Mouse (Mus musculus): ENCODE measurements around the gene Rufy3. TPM values are rescaled to one million over a fixed set of nuclear protein-coding genes. Genes with fewer than 3 reads are reported as not detected.

The Rufy3 gene
- total and polyA plus RNA-seq, 2 experiments from 2014 or later: 248 to 250 TPM

DNA sequence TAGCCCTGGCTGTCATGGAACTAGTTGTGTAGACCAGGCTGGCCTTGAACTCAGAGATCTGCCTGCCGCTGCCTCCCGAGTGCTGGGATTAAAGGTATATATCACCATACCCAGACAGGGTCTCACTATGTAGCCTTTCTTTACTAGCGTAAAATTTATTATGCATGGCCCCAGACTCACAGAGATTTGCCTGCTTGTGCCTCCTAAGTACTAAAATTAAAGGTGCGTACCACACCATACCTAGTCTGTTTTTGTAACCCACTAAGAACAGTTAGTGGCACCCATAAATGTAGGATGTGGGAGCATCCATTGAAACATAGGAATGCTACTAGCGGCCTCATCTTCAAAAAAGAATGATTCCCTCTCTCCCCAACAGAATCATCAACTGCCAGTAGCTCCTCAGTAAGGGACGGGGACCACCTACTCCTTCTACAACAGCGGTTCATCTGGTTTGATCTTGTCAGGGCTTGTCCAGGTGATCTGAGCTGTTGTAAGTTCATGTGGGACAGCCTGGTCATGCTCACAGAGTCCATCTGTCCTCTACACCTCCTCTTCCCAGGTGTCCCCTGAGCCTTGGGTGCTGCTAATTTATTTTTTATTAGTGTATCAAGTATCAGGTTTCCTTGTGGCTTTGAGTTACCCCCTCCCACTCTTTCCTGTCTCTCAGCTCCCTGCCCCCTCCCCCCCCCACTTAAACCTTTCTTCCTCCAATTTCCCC lies 40.0 kb downstream of the Rufy3 start:
- H3K27ac ChIP-seq (ENCODE audit: low read depth, low read length): no peak overlapping the region
- peaks cover 3% of the 10 kb centered on the region; the same call in 1 of the 2 replicates for H3K36me3 ChIP-seq (ENCODE audit: insufficient read depth, low read length)
- WGBS: 96% methylated on average over 7 of the region's 7 CpGs
- H3K27me3 ChIP-seq (ENCODE audit: insufficient read depth, low read length): no peaks in the 10 kb centered on the region
- no peaks in the 10 kb centered on the region for H3K4me1 ChIP-seq (ENCODE audit: insufficient read depth, low read length)
- no peak overlapping the region for H3K9ac ChIP-seq (replicated peaks; ENCODE audit: low read length, poor library complexity, severe bottlenecking)
- no peak overlapping the region for H3K4me3 ChIP-seq (ENCODE audit: low read depth, low read length)
- H3K9me3 ChIP-seq (ENCODE audit: low read length): no peaks in the 10 kb centered on the region
- TF ChIP-seq CTCF (IDR thresholded peaks at IDR 0.05): no peak
- no peak for ATAC-seq (ENCODE audit: low FRiP score)
- no peak overlapping the region for H3K4me2 ChIP-seq (ENCODE audit: low read depth, low read length, poor library complexity, severe bottlenecking)
- no peak for DNase-seq (ENCODE audit: low spot score)

DNA sequence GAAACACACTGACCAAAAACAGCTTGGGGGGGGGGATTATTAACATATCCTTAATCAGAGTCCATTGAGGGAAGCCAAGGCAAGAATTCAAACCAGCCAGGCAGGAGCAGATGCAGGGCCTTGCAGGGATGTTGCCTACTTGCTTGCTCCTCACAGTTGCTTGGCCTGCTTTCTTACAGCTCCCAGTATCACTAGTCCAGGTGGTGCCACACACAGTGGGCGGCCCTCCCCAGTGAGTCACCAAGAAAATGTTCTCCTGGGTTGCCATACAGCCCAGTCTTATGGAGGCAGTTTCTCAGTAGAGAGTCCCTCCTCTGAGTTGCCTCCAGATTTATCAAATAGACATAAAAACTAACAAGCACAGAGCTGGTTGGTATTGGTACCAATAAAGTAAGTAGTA lies 49.3 kb downstream of the Rufy3 start:
- no peak for TF ChIP-seq CTCF (IDR thresholded peaks at IDR 0.05)
- 100% methylated on average over 1 of the region's 1 CpGs for WGBS

DNA sequence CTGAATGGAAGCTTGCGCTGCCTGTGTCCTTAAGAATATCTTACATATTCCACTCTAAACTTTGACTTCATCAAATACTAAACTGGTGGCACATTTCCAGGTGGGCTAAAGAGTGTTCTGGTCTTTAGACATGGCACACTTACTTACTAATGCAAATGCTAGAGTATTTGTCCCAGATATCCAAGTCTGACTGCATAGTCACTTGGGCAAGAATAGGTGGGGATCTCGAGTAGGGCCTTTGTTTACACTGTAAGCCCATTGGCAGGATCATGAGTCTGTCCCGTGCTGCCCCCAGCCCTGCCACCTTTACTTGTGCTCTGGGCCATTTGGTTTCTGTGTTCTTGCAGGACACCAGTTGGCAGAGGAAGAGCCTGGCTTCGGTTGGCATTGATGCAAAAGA lies 52.1 kb downstream of the Rufy3 start:
- no peaks in the 10 kb centered on the region for H3K4me1 ChIP-seq (ENCODE audit: insufficient read depth, low read length)
- H3K36me3 ChIP-seq (ENCODE audit: insufficient read depth, low read length): peaks cover 32% of the 10 kb centered on the region
- no peak overlapping the region for H3K4me2 ChIP-seq (ENCODE audit: low read depth, low read length, poor library complexity, severe bottlenecking)
- no peak overlapping the region for H3K9ac ChIP-seq (replicated peaks; ENCODE audit: low read length, poor library complexity, severe bottlenecking)
- WGBS: 83% methylated on average over 4 of the region's 4 CpGs
- ATAC-seq (ENCODE audit: low FRiP score) (no peak), DNase-seq (ENCODE audit: low spot score) (no peak)
- TF ChIP-seq CTCF (IDR thresholded peaks at IDR 0.05): no peak
- H3K4me3 ChIP-seq (ENCODE audit: low read depth, low read length): no peak overlapping the region
- H3K27me3 ChIP-seq (ENCODE audit: insufficient read depth, low read length): no peaks in the 10 kb centered on the region
- no peaks in the 10 kb centered on the region for H3K9me3 ChIP-seq (ENCODE audit: low read length)
- no peak overlapping the region for H3K27ac ChIP-seq (ENCODE audit: low read depth, low read length)

More for the DNA sequence above, 49.3 kb downstream of the Rufy3 start:
- Histone ChIP-seq H3K27me3 (ENCODE audit: insufficient read depth, low read length) (no peaks in the 10 kb centered on the region), H3K36me3 (ENCODE audit: insufficient read depth, low read length) (peaks cover 24% of the 10 kb centered on the region), H3K4me1 (ENCODE audit: insufficient read depth, low read length) (no peaks in the 10 kb centered on the region), H3K9me3 (ENCODE audit: low read length) (no peaks in the 10 kb centered on the region), H3K4me2 (ENCODE audit: low read depth, low read length, poor library complexity, severe bottlenecking) (no peak overlapping the region), H3K9ac (replicated peaks; ENCODE audit: low read length, poor library complexity, severe bottlenecking) (no peak overlapping the region), H3K4me3 (ENCODE audit: low read depth, low read length) (no peak overlapping the region), H3K27ac (ENCODE audit: low read depth, low read length) (no peak overlapping the region)
- ATAC-seq (ENCODE audit: low FRiP score): no peak
- DNase-seq (ENCODE audit: low spot score): no peak

DNA sequence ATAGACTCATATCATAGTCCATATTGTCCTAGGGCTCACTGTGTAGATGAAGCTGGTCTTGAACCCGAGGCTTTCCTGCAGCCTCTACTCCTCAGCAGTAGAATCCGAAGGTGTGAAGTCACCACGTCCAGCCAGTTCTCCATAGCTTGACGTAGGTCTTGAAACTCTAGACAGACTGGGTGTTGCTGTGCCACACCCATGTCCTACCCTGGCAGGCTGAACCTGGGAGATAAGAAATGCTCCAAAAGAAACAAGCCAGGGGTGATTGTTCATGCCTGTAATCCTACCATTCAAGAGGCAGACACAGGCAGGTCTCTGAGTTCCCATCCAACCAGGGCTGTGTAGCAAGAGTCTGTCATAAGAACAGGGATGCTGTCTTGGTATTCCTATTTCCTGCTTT lies 62.7 kb downstream of the Rufy3 start:
- no peak for TF ChIP-seq CTCF (IDR thresholded peaks at IDR 0.05)
- Histone ChIP-seq H3K27me3 (ENCODE audit: insufficient read depth, low read length) (no peaks in the 10 kb centered on the region), H3K27ac (ENCODE audit: low read depth, low read length) (no peak overlapping the region), H3K4me3 (ENCODE audit: low read depth, low read length) (no peak overlapping the region), H3K9ac (replicated peaks; ENCODE audit: low read length, poor library complexity, severe bottlenecking) (no peak overlapping the region), H3K4me2 (ENCODE audit: low read depth, low read length, poor library complexity, severe bottlenecking) (no peak overlapping the region), H3K36me3 (ENCODE audit: insufficient read depth, low read length) (peaks cover 32% of the 10 kb centered on the region), H3K4me1 (ENCODE audit: insufficient read depth, low read length) (no peaks in the 10 kb centered on the region), H3K9me3 (ENCODE audit: low read length) (no peaks in the 10 kb centered on the region)
- no peak for ATAC-seq (ENCODE audit: low FRiP score)
- no peak for DNase-seq (ENCODE audit: low spot score)
- WGBS: 97% methylated on average over 4 of the region's 4 CpGs

DNA sequence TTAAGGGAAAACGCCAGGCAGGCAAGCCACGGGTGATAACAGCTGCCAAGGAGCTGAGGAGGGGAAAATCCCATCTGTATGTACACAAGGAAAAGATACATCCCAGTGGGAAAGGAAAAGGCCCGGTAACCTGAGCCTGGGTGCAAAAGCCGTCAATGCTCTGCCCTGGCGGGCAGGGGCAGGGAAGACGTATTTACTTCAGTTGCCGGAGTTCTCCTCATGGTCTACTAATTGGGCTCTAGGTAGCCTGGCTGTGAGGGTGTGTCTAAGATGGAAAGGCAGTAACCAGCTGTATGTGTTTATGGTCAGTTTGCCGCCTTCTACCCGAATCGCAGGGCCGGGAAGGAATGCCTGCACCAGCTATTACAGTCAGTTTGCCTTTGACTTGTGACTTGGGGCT lies 64.3 kb downstream of the Rufy3 start:
- 87% methylated on average over 11 of the region's 11 CpGs for WGBS
- no peak overlapping the region for H3K9ac ChIP-seq (replicated peaks; ENCODE audit: low read length, poor library complexity, severe bottlenecking)
- no peaks in the 10 kb centered on the region for H3K27me3 ChIP-seq (ENCODE audit: insufficient read depth, low read length)
- peaks cover 44% of the 10 kb centered on the region for H3K36me3 ChIP-seq (ENCODE audit: insufficient read depth, low read length)
- H3K4me3 ChIP-seq (ENCODE audit: low read depth, low read length): no peak overlapping the region
- no peaks in the 10 kb centered on the region for H3K4me1 ChIP-seq (ENCODE audit: insufficient read depth, low read length)
- ATAC-seq (ENCODE audit: low FRiP score) (no peak), DNase-seq (ENCODE audit: low spot score) (no peak)
- TF ChIP-seq CTCF (IDR thresholded peaks at IDR 0.05): no peak
- no peaks in the 10 kb centered on the region for H3K9me3 ChIP-seq (ENCODE audit: low read length)
- no peak overlapping the region for H3K4me2 ChIP-seq (ENCODE audit: low read depth, low read length, poor library complexity, severe bottlenecking)
- no peak overlapping the region for H3K27ac ChIP-seq (ENCODE audit: low read depth, low read length)

DNA sequence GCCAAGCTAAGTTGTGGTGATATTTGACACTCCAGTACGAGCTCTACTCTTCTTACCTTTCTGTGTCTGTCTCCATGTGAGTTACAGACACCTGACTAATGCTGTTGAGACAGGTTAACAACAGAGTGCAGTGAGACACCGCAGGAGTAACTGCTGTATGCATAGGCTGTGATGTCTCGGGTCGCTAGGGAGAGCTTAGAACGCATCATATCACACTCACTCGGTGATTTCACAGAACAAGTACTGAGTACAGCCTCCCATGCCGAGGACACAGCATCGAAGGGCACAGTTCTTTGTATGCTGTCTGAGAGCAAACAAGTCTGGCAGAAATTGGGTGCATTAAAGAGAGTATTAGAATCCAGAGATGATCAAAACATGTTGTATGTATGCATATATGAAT lies 65.1 kb downstream of the Rufy3 start:
- Histone ChIP-seq H3K4me1 (ENCODE audit: insufficient read depth, low read length) (no peaks in the 10 kb centered on the region), H3K27ac (ENCODE audit: low read depth, low read length) (no peak overlapping the region), H3K4me3 (ENCODE audit: low read depth, low read length) (no peak overlapping the region), H3K9me3 (ENCODE audit: low read length) (no peaks in the 10 kb centered on the region), H3K9ac (replicated peaks; ENCODE audit: low read length, poor library complexity, severe bottlenecking) (no peak overlapping the region), H3K27me3 (ENCODE audit: insufficient read depth, low read length) (no peaks in the 10 kb centered on the region), H3K4me2 (ENCODE audit: low read depth, low read length, poor library complexity, severe bottlenecking) (no peak overlapping the region), H3K36me3 (ENCODE audit: insufficient read depth, low read length) (peaks cover 44% of the 10 kb centered on the region)
- ATAC-seq (ENCODE audit: low FRiP score): no peak
- TF ChIP-seq CTCF (IDR thresholded peaks at IDR 0.05): no peak
- WGBS: 90% methylated on average over 8 of the region's 8 CpGs
- no peak for DNase-seq (ENCODE audit: low spot score)
